Comparison of ENCODE assay signal across 8 mouse cellular contexts in the genomic region with DNA sequence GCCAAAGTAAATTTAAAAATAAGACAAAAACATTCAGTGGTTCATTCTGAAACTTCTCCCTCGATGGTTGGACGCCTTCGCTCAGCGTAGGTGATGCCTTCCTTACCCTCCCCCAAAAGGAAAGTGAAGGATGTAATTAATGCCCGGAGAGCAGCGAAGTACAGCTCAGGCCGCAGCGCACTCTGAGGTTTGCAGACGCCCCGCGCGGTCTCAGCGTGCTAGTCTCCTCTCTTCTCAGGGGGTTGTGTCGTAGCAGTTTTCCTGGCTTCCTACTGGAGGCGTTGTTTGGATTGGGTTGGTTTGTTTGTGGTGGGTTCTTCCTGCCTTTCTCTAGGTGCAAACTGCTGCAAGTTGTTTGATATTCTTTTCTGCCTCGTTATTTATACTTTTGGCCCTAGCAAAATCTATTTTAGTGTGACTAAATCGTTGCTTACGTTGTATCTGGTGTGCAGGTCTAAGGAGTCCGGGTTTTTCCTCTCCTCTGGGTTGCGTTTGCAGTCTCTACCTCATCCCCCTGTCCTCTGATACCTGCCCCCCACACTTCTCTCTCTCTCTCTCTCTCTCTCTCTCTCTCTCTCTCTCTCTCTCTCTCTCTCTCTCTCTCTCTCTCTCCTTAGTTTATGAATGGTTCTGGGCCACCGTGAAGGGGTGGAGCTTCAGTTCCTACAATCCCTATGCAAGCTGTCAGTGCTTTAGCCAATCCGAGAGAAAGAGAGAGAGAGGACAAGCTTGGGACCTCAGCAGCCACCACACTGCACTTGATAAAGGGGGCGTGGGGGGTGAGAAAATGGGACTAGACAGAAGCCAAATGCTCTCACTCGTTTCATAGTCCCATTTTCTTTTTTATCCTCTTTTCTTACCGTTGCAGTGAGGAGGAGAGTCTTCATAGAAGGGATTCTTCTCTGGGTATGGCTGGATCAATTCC. TPM values are rescaled to one million over a fixed set of nuclear protein-coding genes. Genes with fewer than 3 reads are reported as not detected.
DNase-seq lines count a peak whose midpoint lies in the region; ATAC-seq and TF ChIP-seq lines count a peak whose summit lies in the region.

A gene (minus strand): TSS at position 539 of the 925 bp plus-strand sequence.

- peak within 1 kb of the TSS; percentile 72 for H3K4me2 ChIP-seq in hindbrain, embryonic 14.5 days (replicated peaks)
- H3K4me2 ChIP-seq in midbrain, embryonic 14.5 days (ENCODE audit: low read length) = peak within 1 kb of the TSS; percentile 70

- peak within 1 kb of the TSS; percentile 48 for H3K4me3 ChIP-seq in erythroblast, embryonic 14.5 days (replicated peaks)
- peak within 1 kb of the TSS; percentile 53 for H3K4me3 ChIP-seq in ES-Bruce4 (ENCODE audit: low read depth, low read length)
- peak within 1 kb of the TSS; percentile 73 for H3K4me3 ChIP-seq in hindbrain, embryonic 14.5 days (replicated peaks; ENCODE audit: low read length)
- H3K4me3 ChIP-seq in midbrain, embryonic 14.5 days (replicated peaks; ENCODE audit: low read depth, low read length) = peak within 1 kb of the TSS; percentile 64

- H3K9ac ChIP-seq in ES-Bruce4 (ENCODE audit: low read depth, poor library complexity, severe bottlenecking) = peak within 1 kb of the TSS; percentile 5
- H3K9ac ChIP-seq in hindbrain, embryonic 14.5 days = peak within 1 kb of the TSS; percentile 91
- peak within 1 kb of the TSS; percentile 90 for H3K9ac ChIP-seq in midbrain, embryonic 14.5 days (replicated peaks; ENCODE audit: low read length)

- WGBS in hindbrain, embryonic 14.5 days = 1% methylated on average over 25 of the region's 25 CpGs
- 1% methylated on average over 25 of the region's 25 CpGs for WGBS in midbrain, embryonic 14.5 days

- peaks cover 4% of the 10 kb centered on the region; the same call in 1 of the 2 replicates for H3K36me3 ChIP-seq in erythroblast, embryonic 14.5 days (ENCODE audit: control insufficient read depth)
- no peaks in the 10 kb centered on the region for H3K36me3 ChIP-seq in ES-Bruce4 (ENCODE audit: control insufficient read depth, insufficient read depth, low read length, poor library complexity, severe bottlenecking)
- no peaks in the 10 kb centered on the region for H3K36me3 ChIP-seq in hindbrain, embryonic 14.5 days (replicated peaks; ENCODE audit: control insufficient read depth, insufficient read depth)
- no peaks in the 10 kb centered on the region for H3K36me3 ChIP-seq in midbrain, embryonic 14.5 days (ENCODE audit: control insufficient read depth, insufficient read depth, low read length)

- peaks cover 85% of the 10 kb centered on the region for H3K27me3 ChIP-seq in erythroblast, embryonic 14.5 days (ENCODE audit: control insufficient read depth)
- 0 out of 2 replicates have a peak, but pooled peaks cover 2% of the 10 kb centered on the region for H3K27me3 ChIP-seq in ES-Bruce4 (ENCODE audit: control insufficient read depth, insufficient read depth, low read length, poor library complexity, severe bottlenecking)
- peaks cover 15% of the 10 kb centered on the region for H3K27me3 ChIP-seq in hindbrain, embryonic 14.5 days (ENCODE audit: control insufficient read depth, insufficient read depth, low read length)
- H3K27me3 ChIP-seq in midbrain, embryonic 14.5 days (ENCODE audit: control insufficient read depth, insufficient read depth, low read length) = 0 out of 2 replicates have a peak, but pooled peaks cover 5% of the 10 kb centered on the region

- no peak within 1 kb of the TSS for H3K27ac ChIP-seq in ES-Bruce4 (ENCODE audit: insufficient read depth, low read length)
- peak within 1 kb of the TSS; percentile 99 for H3K27ac ChIP-seq in hindbrain, embryonic 14.5 days
- H3K27ac ChIP-seq in midbrain, embryonic 14.5 days (replicated peaks; ENCODE audit: low read depth, low read length) = peak within 1 kb of the TSS; percentile 96

- no peak for TF ChIP-seq EP300 in ES-Bruce4 (IDR thresholded peaks at IDR 0.05; ENCODE audit: insufficient read depth, low read depth, low read length)

- H3K9me3 ChIP-seq in erythroblast, embryonic 14.5 days (ENCODE audit: control insufficient read depth, low read length) = peaks cover 14% of the 10 kb centered on the region; the same call in 1 of the 2 replicates
- no peaks in the 10 kb centered on the region for H3K9me3 ChIP-seq in ES-Bruce4 (replicated peaks; ENCODE audit: control insufficient read depth, insufficient read depth, low read length, poor library complexity, severe bottlenecking)
- H3K9me3 ChIP-seq in hindbrain, embryonic 14.5 days (ENCODE audit: control insufficient read depth, low read length) = no peaks in the 10 kb centered on the region
- H3K9me3 ChIP-seq in midbrain, embryonic 14.5 days (ENCODE audit: control insufficient read depth, low read length) = no peaks in the 10 kb centered on the region

- H3K4me1 ChIP-seq in erythroblast, embryonic 14.5 days (ENCODE audit: control insufficient read depth) = peaks cover 13% of the 10 kb centered on the region
- no peaks in the 10 kb centered on the region for H3K4me1 ChIP-seq in ES-Bruce4 (ENCODE audit: control insufficient read depth, insufficient read depth, low read length)
- H3K4me1 ChIP-seq in hindbrain, embryonic 14.5 days (replicated peaks; ENCODE audit: control insufficient read depth, insufficient read depth, low read length) = peaks cover 24% of the 10 kb centered on the region; the same call in 1 of the 2 replicates
- peaks cover 9% of the 10 kb centered on the region for H3K4me1 ChIP-seq in midbrain, embryonic 14.5 days (ENCODE audit: control insufficient read depth, insufficient read depth, low read length)

- ATAC-seq in erythroblast, adult 5-6 weeks (replicated peaks; ENCODE audit: low FRiP score, poor library complexity, severe bottlenecking) = no peak
- peak; percentile 50 for ATAC-seq in common myeloid progenitor, adult 5-6 weeks (replicated peaks; ENCODE audit: low read depth, poor library complexity, severe bottlenecking)
- peak; percentile 90 for ATAC-seq in hindbrain, embryonic 14.5 days (ENCODE audit: low FRiP score)
- peak; percentile 89 for ATAC-seq in midbrain, embryonic 14.5 days (ENCODE audit: low FRiP score, low TSS enrichment)

- no peak for TF ChIP-seq CTCF in ES-Bruce4 (IDR thresholded peaks at IDR 0.05; ENCODE audit: low read depth, low read length)

- DNase-seq in hindbrain, embryonic 14.5 days (ENCODE audit: low spot score) = peak; percentile 79
- DNase-seq in midbrain, embryonic 14.5 days = peak; percentile 86
- DNase-seq in left cerebral cortex, postnatal 25 days (ENCODE audit: low spot score in 2 of 2) = no peak
- no peak for DNase-seq in right cerebral cortex, postnatal 14 days

- intact Hi-C loops in left cerebral cortex, postnatal 25 days (cut with DNase I) = no loop called here

- TF ChIP-seq POLR2A in ES-Bruce4 (IDR thresholded peaks at IDR 0.05; ENCODE audit: insufficient read depth, low read length) = no peak

RNA-seq across cellular contexts. Expression of the gene that starts here (rescaled TPM):
- not detected in 2 replicates for polyA plus RNA-seq in erythroblast, embryonic 14.5 days (2012)
- not detected in 2 replicates for total RNA-seq in erythroblast, adult 5-6 weeks (2015; ENCODE audit: low replicate concordance)
- total RNA-seq in erythroblast, adult 5-6 weeks (2017; ENCODE audit: low replicate concordance) = not detected in 2 replicates
- 0.59 TPM in 1 of 2 replicates, not detected in the other for polyA plus RNA-seq in ES-Bruce4 (2011; ENCODE audit: insufficient read depth, insufficient read length, low read depth, missing spikeins)
- not detected in 2 replicates for total RNA-seq in common myeloid progenitor, adult 5-6 weeks (2017)
- polyA plus RNA-seq in hindbrain, embryonic 14.5 days (2014; fragmentation: Nextera tagmentation; extraction: Ambion mirVana) = 244 and 265 TPM in 2 replicates
- polyA plus RNA-seq in midbrain, embryonic 14.5 days (2014; fragmentation: Nextera tagmentation; extraction: Ambion mirVana) = 88.5 and 106 TPM in 2 replicates
- under 1 TPM; 0.14 to 0.16 TPM for total RNA-seq in left cerebral cortex, postnatal 25 days (2021)

Comparison
In these comparisons a context has a peak if more than half of its experiments do, and no peak if none do; other contexts are left out.
1. RNA of the gene that starts here (polyA plus RNA-seq): 244 to 265 TPM in hindbrain, embryonic 14.5 days and 88.5 to 106 TPM in midbrain, embryonic 14.5 days; 0.59 TPM in ES-Bruce4 and not detected in erythroblast, embryonic 14.5 days; every median in the first group is over 10 times any median in the second.
2. Peak in ATAC-seq in common myeloid progenitor, adult 5-6 weeks; RNA of the gene not detected or under 1 TPM.
3. H3K9ac ChIP-seq: peak in every context shown above with its lines; median percentile 91 in hindbrain, embryonic 14.5 days; 90 in midbrain, embryonic 14.5 days; 5 in ES-Bruce4.
4. DNase-seq: peak in hindbrain, embryonic 14.5 days (single experiment) and midbrain, embryonic 14.5 days (single experiment); none in left cerebral cortex, postnatal 25 days (0 of 2) and right cerebral cortex, postnatal 14 days (single experiment).
5. Peak in every context shown above with its lines, with median percentiles within 50 percentile points of each other: H3K4me3 ChIP-seq.